Mouse (Mus musculus): ENCODE results near the gene Gins2. TPM values are rescaled to one million over a fixed set of nuclear protein-coding genes. Genes with fewer than 3 reads are reported as not detected.

Gins2 gene
- total RNA-seq, 2 experiments from 2014 or later, result 8.6 to 9.1 TPM

GRCm38 (mm10) chr8:120547562-120547961, 41.5 kb downstream of the Gins2 start:
- no peak for DNase-seq

- no peak for DNase-seq
Observed at GRCm38 (mm10) chr8:120544155-120544554, 44.9 kb downstream of the Gins2 start.

GRCm38 (mm10) chr8:120543416-120544055, 45.6 kb downstream of the Gins2 start:
- DNase-seq, result peak; percentile 74

- DNase-seq, result no peak
Observed at GRCm38 (mm10) chr8:120542995-120543394, 46.1 kb downstream of the Gins2 start.

DNA sequence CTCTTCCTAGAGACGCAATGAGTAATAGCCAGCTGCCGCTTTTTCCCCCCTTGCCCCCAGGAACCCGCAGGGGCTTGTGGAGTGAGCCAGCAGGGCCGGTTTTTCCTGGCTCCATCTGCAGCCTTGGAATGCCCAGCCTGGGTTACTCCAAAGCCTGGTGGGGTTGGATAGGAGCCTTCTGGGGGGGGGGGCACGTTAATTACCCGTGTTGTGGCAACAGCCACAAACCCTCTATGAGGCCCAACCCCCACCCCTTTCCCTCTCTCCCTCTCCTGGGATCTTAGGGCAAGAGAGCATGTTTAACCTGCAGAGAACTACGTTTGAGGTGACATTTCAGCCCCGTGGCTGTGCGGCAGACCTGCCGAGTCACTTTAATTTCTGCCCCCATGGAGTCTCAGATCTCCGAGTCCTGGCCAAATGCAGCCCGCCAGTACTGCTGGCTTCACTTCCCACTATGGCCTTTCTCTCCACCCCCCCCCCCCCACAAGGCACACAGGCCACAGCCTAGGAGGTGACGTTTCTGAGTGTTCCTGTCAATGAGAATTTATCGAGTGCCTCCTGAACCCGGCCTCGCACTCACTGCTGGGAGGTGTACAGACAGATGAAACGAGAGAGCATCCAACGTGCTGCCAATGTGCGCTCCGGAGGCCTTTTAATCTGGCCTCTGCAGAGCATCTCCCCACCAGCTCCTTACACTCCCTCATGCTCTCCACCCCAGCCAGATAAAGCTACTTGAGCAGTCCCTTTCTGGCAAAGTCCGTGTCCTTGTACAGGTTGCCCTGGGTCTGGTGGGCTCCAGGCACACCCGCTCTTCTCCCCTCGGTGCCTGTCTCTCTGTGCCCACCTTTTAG, 49.1 kb downstream of the Gins2 start:
- no peak for DNase-seq

DNA sequence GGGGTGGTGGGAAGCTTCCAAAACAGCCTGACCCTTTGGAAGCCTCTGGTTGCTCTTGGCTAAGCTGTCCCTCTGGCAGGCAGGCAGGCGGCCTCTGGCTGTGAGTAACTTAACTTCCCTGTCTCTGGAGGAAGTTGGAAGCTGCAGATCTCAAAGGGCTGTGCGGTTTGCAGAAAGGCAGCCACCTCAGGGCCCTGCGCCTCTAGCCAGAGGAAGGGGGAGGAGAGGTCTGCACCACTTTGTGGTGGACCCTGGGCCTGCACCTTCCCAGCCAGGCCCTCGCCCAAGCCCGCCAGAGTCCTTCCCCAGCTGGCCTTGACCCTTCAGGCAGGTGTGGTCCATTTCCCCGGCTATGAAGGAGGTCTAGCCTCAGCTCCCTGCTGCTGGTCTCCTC, 49.7 kb downstream of the Gins2 start:
- no peak for DNase-seq

- DNase-seq, result peak; percentile 60
Observed at GRCm38 (mm10) chr8:120538397-120539240, 50.5 kb downstream of the Gins2 start.

DNA sequence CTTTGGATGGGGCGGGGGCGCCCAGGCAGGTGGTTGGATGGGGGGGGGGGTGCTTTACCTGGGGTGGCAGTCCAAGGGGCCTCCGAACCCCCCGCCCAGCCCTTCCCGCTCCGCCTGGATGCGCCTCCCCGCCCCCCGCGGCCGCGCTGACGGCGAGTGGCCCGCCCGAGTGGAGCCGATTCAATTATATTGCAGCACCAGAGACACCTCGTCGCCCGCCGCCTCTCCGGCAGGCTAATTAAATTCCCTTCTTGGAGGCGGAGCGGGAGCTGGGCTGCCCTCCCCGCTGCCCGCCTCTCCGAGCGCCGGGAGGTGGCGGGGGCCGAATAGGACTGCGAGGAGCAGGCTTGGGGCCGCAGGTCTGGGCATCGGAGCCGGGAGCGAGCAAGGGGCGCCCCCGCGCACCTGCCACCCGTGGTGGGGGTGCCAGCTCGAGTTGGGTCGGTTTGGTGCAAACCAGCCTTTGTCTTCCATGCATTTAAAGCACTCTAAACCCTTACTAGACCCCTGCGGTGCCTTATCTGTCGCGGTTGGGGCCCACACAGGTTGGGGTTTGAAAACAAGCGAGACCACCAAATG, 51.2 kb downstream of the Gins2 start:
- no peak for DNase-seq

DNA sequence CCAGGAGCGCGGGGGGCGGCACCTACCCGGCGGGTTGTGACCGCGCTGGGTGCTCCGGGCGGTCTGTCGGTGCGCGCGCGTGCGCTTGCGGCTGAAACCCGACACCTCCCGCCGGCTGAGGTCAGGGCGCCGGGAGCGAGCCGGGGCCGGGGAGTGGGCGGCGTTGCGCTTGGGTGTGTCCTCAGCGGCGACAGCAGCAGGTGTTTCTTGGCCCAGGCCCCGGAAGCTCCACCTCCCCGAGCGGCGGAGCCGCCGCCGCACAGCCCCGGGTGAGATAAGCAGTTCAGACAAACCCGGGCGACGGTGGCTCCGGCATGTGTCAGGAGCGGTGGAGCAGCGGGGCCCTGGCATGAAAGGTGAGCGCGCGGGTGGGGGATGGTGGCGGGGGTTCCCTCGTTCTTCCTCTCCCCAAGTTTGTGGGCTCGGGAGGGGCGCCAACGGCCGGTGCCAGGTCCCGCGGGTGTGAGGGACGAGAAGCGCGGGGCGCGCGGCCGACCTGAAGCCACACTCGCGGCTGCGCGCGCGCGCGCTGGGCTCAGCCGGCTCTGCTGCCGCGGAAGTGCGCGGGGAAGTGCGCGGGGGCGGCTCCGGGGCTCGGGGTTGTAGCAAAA, 51.8 kb downstream of the Gins2 start:
- DNase-seq, result peak; percentile 78

- DNase-seq, result no peak
Observed at GRCm38 (mm10) chr8:120536306-120537206, 52.5 kb downstream of the Gins2 start.

DNA sequence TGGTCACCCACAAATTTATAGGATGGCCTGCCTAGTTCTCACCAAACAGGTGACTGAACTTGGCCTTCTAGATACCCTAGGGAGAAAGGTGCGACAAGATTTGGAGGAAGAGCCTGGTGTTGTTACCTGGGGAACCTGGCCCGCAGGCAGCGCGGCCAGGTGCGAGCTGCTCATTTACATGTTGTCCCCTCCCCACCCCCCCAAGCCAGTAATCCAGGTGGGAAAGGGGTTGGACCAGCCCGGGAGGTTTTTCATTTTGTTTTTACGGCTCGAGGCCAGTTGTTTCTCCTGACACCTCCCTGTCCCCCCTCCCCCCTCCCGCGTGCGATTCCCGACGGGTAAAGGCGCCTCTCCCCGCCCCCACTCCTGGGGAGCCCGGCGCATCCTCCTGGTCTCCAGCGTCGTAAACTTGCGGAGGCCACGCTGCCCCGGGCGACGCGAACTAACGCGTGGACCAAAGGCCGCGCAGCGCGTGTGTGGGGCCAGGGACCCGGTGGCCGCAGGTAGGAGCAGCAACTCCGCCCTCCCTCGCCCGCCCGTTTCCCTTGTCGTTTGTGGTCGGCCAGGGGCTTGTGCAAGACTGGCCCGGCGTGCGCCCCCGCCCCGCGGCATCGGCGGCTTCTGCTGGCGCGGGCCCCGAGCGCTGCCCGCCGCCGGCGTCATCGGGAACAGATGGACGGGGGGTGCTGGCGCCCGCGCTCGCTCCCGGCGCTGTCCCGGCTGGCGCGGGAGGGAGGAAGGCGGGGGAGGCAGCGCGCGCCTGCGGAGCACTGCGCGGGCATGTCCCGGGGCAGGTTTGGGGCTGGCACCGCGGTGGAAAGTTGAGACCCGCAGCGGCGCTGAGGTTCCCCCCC, 53.4 kb downstream of the Gins2 start:
- DNase-seq, result peak; percentile 62

GRCm38 (mm10) chr8:120534504-120535368, 54.4 kb downstream of the Gins2 start:
- DNase-seq, result peak; percentile 75

DNA sequence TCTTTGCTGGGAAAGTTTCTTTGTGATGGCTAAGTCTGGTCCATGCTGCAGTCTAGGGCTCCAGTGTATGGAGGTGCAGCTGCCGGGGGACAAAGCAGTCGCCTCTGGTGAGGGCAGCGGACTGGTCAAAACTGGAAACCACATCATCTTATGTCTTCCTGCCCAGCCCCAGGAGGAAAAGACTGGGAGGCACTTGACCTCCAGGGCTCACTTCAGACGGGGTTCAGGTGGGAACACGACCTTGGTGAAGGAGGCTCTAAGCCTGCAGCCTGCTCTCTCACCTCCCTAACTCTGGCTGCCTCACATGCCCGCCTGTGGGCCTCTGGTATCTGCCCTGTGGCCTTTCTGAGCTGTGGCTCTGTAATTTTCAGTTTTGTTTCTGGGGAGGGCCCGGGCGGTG, 55.0 kb downstream of the Gins2 start:
- DNase-seq, result no peak

GRCm38 (mm10) chr8:120533380-120533779, 55.7 kb downstream of the Gins2 start:
- DNase-seq, result no peak

DNA sequence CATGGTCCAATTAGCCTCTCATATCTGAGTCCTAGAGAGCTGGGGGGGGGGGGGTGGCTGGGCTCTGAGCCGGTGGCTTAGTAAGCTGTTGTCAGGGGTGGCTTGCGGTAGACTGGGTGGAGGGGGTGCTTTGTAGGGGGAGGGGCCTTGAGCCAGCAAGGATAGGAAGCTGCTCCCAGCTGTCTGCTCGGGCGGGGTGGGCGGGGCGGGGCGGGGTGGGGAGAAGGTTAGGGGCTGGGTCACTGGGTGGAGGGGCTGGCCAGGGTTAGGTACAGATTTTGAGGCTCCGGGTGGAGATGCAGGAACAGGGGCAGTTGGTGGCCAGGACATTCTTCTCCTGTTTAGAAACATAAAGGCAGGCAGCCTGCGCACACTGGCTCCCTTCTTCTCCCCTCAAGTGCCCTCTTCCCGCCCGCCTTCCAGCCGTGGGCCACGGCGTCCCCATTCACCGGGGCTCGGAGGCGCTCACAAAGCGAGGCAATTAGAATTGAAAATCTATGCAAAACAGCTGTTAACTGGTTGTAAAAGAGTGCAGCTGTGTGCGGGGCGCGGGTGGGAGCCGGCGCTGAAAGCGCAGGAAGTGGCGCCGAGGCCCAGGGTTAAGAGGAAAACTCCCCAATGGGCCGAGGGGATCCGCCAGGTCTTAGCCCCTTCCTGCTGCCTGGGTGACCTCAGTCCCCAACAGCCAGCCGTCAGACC, 56.4 kb downstream of the Gins2 start:
- no peak for DNase-seq

GRCm38 (mm10) chr8:120531775-120532516, 57.2 kb downstream of the Gins2 start:
- DNase-seq, result no peak

- DNase-seq, result no peak
Observed at GRCm38 (mm10) chr8:120530954-120531656, 58.0 kb downstream of the Gins2 start.
